Mouse (Mus musculus) hindbrain, embryonic 12.5 days (tissue): ENCODE data around the gene Mad2l1bp. TPM values are rescaled to one million over a fixed set of nuclear protein-coding genes. Genes with fewer than 3 reads are reported as not detected.

Experiments
- ATAC-seq: fragments of 200-750 bp; cut with Nextera tagmentation; 2 replicates; pipeline ENCODE4 v1.8.0; 2017; ENCODE audit warnings: moderate TSS enrichment; ENCODE audit not compliant: low FRiP score
- H3K27ac ChIP-seq: fragments of 300-500 bp; sonication (generic); 2 replicates; pipeline ENCODE4 v1.5.1; 2016; ENCODE audit warnings: mild to moderate bottlenecking
- H3K27me3 ChIP-seq: fragments of 300-500 bp; sonication (generic); 2 replicates; pipeline ENCODE4 v1.6.1; 2016; ENCODE audit warnings: mild to moderate bottlenecking
- H3K36me3 ChIP-seq: fragments of 300-500 bp; sonication (generic); 2 replicates; pipeline ENCODE4 v1.6.1; 2016; ENCODE audit warnings: mild to moderate bottlenecking
- H3K4me1 ChIP-seq: fragments of 300-500 bp; sonication (generic); 2 replicates; pipeline ENCODE4 v1.6.1; 2016
- H3K4me2 ChIP-seq: fragments of 300-500 bp; sonication (generic); replicated peaks from 2 replicates; pipeline ENCODE4 v1.6.1; 2016; ENCODE audit warnings: mild to moderate bottlenecking
- H3K4me3 ChIP-seq: fragments of 300-500 bp; sonication (generic); 2 replicates; pipeline ENCODE4 v1.5.1; 2016; ENCODE audit warnings: mild to moderate bottlenecking
- H3K9ac ChIP-seq: fragments of 300-500 bp; sonication (generic); 2 replicates; pipeline ENCODE4 v1.6.1; 2016; ENCODE audit warnings: mild to moderate bottlenecking, moderate library complexity
- H3K9me3 ChIP-seq: fragments of 300-500 bp; sonication (generic); replicated peaks from 2 replicates; pipeline ENCODE4 v1.6.1; 2016; ENCODE audit warnings: mild to moderate bottlenecking
- WGBS: fragments of 180-500 bp; shearing (Covaris S2); methylation state at CpG from one replicate; pipeline ENCODE4 v1.1.7; 2016; 5-methylcytosine and 5-hydroxymethylcytosine counted together
- polyA plus RNA-seq: library from polyadenylated mRNA; unstranded; fragments of >200 nt; fragmentation: Nextera tagmentation; extraction: Ambion mirVana; gene quantifications from 2 replicates; pipeline ENCODE4 v1.2.1, GENCODE M21; 2016

Gene Mad2l1bp
- polyA plus RNA-seq, 1 experiment from 2014 or later = 27.6 TPM

DNA sequence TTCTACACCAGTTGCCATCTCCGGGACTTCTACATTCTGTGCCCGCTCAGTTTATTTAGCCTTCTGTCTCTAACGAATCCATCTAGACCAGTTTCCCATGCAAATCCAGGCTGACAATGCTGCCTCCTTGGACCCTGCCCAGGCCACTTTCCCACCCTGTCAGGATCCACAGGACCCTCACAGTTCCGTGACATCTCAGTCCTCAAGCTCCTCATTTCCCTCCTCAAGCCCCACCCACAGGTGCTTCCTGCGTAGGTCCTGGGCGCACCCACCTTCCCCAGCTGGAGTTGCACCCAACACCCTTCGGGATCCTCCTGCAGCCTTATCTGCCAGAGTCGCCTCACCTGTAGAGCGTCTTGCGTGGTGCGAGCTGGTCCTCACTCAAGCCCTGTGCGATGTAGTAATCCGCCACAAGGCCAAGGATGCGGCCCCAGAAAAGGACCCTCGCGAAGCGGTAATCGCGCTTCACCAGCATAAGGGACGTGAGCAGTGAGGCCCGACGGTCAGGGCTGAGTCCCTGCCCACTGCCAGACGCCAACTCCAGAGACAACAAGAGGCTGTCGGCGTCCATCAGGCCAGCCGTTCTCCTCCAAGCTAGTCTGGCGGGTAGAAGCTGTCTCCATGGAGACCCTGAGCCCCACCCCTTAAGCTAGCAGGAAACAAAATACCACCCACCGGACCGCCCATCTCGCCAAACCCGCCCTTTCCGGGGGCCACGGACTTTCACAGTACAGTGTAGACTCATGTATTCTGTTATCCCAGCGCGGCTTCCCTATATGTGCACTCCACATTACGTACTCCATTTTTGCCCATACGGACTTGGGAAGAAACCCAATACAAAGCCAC is 9.6 kb downstream of the Mad2l1bp start, which contains the start of gene Rsph9:
Gene Rsph9 (minus strand): TSS at position 639 of the 846 bp plus-strand sequence.
- Histone ChIP-seq H3K27ac (peak within 1 kb of the TSS; percentile 49), H3K4me2 (peak within 1 kb of the TSS; percentile 72), H3K27me3 (no peaks in the 10 kb centered on the region), H3K4me3 (peak within 1 kb of the TSS; percentile 47), H3K4me1 (peaks cover 15% of the 10 kb centered on the region), H3K36me3 (peaks cover 29% of the 10 kb centered on the region), H3K9me3 (no peaks in the 10 kb centered on the region), H3K9ac (peak within 1 kb of the TSS; percentile 64)
- 8% methylated on average over 37 of the region's 37 CpGs for WGBS
- ATAC-seq = peak; percentile 95

DNA sequence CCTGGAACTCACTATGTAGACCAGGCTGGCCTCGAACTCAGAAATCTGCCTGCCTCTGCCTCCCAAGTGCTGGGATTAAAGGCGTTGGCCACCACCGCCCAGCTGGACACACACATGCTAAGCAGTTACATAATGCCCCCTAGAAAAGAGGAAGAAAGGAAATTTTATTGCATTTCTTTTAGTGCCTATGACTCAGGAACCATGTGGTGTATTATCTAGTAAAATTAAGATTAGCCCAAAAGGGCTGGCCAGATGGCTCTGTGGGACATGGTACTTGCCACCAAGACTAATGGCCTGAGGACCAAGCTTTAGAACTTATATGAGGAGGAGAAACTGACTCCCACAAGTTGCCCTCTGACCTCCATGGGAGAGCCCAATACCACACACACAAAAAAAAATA is 13.5 kb downstream of the Mad2l1bp start:
- peaks cover 15% of the 10 kb centered on the region for H3K4me1 ChIP-seq
- no peak overlapping the region for H3K4me3 ChIP-seq
- H3K4me2 ChIP-seq = no peak overlapping the region
- H3K9ac ChIP-seq = no peak overlapping the region
- no peak overlapping the region for H3K27ac ChIP-seq
- 91% methylated on average over 3 of the region's 3 CpGs for WGBS
- ATAC-seq = no peak
- H3K27me3 ChIP-seq = no peaks in the 10 kb centered on the region
- H3K9me3 ChIP-seq = no peaks in the 10 kb centered on the region
- H3K36me3 ChIP-seq = no peaks in the 10 kb centered on the region

DNA sequence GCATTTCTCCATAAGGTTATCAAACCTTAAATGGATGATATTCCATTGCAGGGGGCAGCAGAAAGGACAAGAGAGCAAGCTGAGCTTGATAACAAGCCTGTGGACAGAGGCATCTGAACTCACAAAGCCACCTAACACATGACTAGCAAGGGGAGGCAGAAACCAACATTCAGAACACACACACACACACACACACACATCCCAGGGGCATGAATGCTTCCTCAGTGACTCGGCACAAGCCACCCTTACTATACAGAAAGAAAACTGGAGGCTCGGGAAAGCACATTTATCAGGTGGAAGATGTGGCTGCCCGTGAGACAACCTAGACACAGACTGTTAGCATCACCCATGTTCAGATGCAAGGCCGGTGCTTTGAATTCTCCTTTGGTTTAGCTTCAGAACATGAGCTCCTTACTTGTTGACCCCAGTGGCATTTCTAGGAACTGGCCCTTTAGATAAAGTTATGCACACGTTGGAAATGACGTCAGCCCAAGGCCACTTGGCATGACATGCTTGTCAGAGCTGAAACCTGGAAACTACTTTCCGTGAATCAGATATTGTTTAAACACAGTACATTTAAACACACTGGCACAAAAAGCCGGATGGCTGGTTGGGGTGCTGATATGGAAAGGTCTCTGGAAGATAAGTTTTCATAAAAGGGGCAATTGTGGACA is 14.7 kb downstream of the Mad2l1bp start:
- Histone ChIP-seq H3K27me3 (no peaks in the 10 kb centered on the region), H3K36me3 (no peaks in the 10 kb centered on the region), H3K9me3 (no peaks in the 10 kb centered on the region), H3K4me3 (no peak overlapping the region), H3K27ac (no peak overlapping the region), H3K4me1 (peaks cover 7% of the 10 kb centered on the region), H3K9ac (no peak overlapping the region), H3K4me2 (no peak overlapping the region)
- no peak for ATAC-seq
- 84% methylated on average over 8 of the region's 8 CpGs for WGBS

DNA sequence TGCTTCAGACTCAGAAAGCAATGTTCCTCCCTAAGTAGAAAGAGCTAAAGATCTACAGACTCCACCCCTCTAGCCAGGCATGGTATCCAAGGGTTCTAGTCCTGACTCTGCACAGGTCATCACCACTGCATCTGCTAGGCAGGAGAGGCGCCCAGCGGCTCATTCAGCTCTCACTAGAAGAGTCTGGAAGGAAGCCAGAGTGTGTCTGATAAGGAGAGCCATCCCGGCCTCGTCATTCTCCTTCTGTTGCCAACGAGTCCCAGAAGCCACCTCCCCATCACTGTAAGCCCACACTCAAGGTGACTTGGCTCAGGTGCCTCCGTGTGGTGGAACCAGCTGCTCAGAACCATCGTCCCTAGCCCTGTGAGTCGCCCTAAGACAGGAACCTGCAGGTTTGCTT is 20.5 kb downstream of the Mad2l1bp start:
- no peak overlapping the region for H3K4me3 ChIP-seq
- H3K27ac ChIP-seq = no peak overlapping the region
- no peaks in the 10 kb centered on the region; the same call in 1 of the 2 replicates for H3K4me1 ChIP-seq
- no peak overlapping the region for H3K9ac ChIP-seq
- ATAC-seq = no peak
- H3K9me3 ChIP-seq = no peaks in the 10 kb centered on the region
- peaks cover 28% of the 10 kb centered on the region for H3K36me3 ChIP-seq
- H3K27me3 ChIP-seq = no peaks in the 10 kb centered on the region
- H3K4me2 ChIP-seq = no peak overlapping the region
- WGBS = 76% methylated on average over 8 of the region's 8 CpGs

DNA sequence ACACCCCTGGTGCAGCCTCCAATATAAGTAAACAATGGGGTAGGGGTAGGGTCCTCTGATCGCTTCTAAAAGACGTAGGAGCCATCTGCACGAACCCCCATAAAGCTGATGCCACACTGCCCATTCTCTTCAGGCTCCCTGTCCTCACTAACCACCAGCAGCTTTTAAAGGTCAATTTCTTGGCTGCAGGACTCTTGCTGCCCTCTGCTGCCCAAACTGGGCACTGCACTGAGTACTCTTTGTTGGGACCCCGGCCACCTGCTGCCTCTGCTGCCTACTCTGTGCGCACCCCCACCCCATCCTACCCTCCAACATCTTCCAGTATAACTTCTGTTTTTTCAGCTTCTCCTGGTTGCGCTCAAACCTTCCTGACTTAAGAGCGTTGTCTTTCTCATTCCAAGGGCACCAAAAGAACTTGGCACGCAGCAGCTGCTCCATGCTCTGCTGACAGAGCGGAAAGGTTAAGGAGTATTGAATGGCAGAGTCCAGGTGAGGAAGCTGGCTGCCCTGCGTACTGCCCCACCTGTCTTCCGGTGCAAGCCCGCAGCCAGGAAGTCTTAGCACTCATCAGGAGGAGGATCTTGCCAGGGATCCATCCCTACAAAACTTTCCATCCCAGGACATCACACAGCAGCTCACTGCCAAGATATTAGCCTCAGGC is 21.2 kb downstream of the Mad2l1bp start:
- no peak overlapping the region for H3K9ac ChIP-seq
- ATAC-seq = peak; percentile 61; the same call in 1 of the 2 replicates
- no peaks in the 10 kb centered on the region; the same call in 1 of the 2 replicates for H3K4me1 ChIP-seq
- no peak overlapping the region for H3K27ac ChIP-seq
- 15% methylated on average over 12 of the region's 12 CpGs for whole genome bisulfite sequencing
- no peak overlapping the region for H3K4me3 ChIP-seq
- H3K36me3 ChIP-seq = peaks cover 35% of the 10 kb centered on the region
- H3K9me3 ChIP-seq = no peaks in the 10 kb centered on the region
- no peak overlapping the region for H3K4me2 ChIP-seq
- H3K27me3 ChIP-seq = no peaks in the 10 kb centered on the region

DNA sequence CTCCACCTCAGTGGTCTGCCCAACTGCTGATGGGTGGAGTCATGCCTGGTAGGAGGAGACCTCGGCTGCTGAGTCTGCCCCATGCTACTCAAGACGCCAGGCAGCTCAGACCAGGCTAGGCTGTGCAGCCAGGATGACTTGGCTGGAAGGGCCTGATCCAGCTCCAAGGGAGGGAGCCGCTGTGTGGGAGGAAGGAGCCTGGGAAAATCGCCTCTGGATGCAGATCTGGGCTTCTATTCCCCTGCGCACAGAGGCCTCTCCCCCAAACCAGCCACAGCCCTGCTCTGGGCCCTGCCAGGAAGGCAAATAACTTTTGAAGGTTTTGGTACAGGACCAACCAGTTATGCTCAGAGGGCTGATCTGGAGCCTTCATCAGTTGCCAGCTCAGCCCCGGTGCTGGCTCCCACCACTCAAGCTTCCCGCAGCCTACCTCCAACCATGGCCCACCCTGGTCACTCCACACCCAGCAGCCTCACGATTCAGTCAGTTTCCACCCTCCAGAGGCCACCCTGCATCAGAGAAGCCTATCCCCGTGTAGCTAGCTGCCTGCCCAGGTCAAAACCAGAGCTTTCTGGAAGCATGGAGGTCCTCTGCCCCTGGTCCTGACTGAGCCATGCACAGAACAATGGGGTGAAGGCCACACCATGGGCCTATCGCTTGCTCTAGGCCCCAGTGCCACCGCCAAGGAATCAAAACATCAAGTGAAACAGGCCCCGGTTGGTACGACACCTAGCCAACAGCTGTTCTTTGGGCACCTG is 23.4 kb downstream of the Mad2l1bp start:
- Histone ChIP-seq H3K36me3 (peaks cover 57% of the 10 kb centered on the region), H3K4me1 (no peaks in the 10 kb centered on the region; the same call in 1 of the 2 replicates), H3K9me3 (no peaks in the 10 kb centered on the region), H3K27ac (no peak overlapping the region), H3K4me2 (no peak overlapping the region), H3K27me3 (no peaks in the 10 kb centered on the region), H3K9ac (no peak overlapping the region), H3K4me3 (no peak overlapping the region)
- 82% methylated on average over 13 of the region's 13 CpGs for WGBS
- ATAC-seq = no peak

DNA sequence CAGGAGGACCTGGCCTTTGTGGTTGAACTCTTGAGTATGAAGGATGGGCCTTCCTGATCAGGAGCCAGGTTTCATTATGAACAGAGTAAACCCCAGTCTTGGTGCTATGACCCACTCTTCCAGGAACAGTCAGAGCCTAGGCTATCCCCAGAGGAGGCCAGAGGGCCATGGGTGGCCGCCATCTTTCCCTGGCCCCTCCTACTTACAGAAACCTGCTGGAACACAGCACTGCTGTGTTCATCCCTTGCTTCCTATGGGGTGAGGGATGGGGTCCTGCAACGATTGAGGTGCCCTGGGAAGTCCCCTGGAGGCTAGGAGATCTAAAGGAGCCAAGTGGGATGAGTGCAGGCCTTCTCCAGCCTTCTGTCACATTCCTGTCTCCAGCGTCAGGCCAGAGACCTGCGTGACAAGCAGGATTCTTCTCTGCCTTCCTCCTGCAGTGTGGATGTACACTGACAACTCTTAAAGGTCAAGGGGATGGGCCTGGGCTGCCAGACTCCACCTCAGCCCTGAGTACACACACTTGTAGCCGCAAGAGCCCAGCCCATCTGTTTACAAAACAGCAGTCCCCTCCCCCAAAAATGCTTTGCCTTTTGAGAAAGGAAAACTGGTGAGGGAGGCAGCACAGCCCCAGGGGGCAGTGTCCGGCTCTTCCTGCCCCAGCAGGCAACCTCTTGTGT is 25.4 kb downstream of the Mad2l1bp start:
- Histone ChIP-seq H3K4me1 (no peaks in the 10 kb centered on the region; the same call in 1 of the 2 replicates), H3K9me3 (no peaks in the 10 kb centered on the region), H3K9ac (no peak overlapping the region), H3K36me3 (peaks cover 77% of the 10 kb centered on the region), H3K4me3 (no peak overlapping the region), H3K4me2 (no peak overlapping the region), H3K27me3 (no peaks in the 10 kb centered on the region), H3K27ac (no peak overlapping the region)
- 81% methylated on average over 6 of the region's 6 CpGs for WGBS
- ATAC-seq = no peak

DNA sequence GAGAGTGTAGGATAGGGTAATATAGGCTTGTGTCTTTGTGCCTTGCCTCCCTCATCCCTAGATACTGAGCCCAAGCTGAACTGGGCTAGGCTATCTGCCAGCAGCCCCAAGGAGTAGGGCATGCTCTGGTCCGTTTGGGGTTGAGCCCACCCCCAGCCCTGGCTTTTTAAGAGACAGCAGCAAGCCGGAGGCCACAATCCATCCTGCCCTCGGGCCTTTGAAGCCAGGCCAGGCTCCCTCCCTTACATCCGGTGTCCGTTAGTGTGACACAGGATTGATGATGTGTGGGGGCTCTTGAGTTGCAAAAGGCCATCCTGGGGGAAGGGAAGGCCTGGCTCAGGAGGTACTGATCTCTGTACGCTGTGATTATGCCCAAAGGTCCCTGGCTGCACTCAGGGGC is 26.7 kb downstream of the Mad2l1bp start:
- peaks cover 90% of the 10 kb centered on the region for H3K36me3 ChIP-seq
- H3K27me3 ChIP-seq = no peaks in the 10 kb centered on the region
- H3K4me2 ChIP-seq = no peak overlapping the region
- H3K4me1 ChIP-seq = no peaks in the 10 kb centered on the region
- ATAC-seq = no peak
- H3K4me3 ChIP-seq = no peak overlapping the region
- no peak overlapping the region for H3K27ac ChIP-seq
- WGBS = 86% methylated on average over 6 of the region's 6 CpGs
- H3K9me3 ChIP-seq = no peaks in the 10 kb centered on the region
- no peak overlapping the region; the same call in 1 of the 2 replicates for H3K9ac ChIP-seq

DNA sequence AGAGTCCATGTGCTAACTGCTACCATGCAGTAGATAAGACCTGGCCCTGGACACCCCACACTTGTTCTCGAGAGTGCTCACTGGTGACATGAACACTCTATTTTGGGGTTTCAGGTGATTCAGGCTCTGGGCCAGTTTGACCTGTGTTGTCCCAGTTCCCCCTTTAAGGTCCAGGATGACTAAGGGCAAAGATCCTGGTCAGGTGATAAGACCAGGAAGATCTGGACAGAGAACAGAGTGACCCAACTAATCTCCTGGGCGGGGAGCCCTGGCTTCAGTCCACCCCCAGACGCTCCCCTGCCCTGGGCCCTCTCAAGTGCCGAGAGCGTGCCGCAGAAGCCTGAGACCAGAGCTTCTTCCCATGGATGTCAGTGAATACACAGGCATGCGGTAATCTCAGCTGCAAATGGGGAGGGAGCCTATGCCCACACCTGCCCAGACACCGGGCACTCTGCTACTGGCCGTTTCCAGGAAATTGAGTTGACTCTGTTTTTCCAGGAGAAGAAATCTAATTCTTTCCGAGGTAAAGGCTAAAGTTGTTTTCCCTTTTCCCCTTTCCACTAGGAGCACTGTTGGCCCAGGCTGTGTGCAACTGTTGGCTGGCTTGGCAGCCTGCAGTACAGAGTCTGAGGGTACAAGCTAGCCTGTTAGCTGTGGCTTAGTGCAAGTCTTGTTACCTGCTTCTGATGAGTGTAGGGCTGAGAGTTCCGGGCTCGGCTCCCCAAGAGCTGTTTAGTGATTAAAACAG is 29.2 kb downstream of the Mad2l1bp start:
- Histone ChIP-seq H3K9ac (no peak overlapping the region), H3K27ac (no peak overlapping the region), H3K27me3 (no peaks in the 10 kb centered on the region), H3K9me3 (no peaks in the 10 kb centered on the region), H3K4me2 (no peak overlapping the region), H3K36me3 (peaks cover 88% of the 10 kb centered on the region), H3K4me3 (no peak overlapping the region), H3K4me1 (no peaks in the 10 kb centered on the region)
- WGBS = 91% methylated on average over 12 of the region's 12 CpGs
- ATAC-seq = no peak

DNA sequence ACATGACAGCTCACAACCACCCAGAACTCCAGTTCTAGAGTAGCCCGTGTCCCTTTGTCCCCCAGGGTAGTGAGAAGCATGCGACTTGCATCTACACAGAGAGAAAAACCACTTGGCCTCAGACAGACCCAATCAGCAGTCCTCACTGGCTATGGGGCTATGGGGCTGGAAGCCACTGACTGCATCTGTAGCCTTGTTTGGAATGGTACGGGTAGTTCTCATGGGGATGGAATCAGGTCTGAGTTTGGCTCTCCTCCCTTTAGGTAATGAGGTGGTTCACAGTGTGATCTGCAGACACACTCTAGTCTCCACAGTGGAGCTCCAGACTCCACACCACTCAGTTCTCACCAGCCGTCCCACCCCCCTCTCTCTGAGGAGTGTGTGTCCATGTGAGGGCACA is 30.1 kb downstream of the Mad2l1bp start:
- no peak overlapping the region for H3K27ac ChIP-seq
- no peak overlapping the region for H3K4me3 ChIP-seq
- no peak for ATAC-seq
- H3K9ac ChIP-seq = no peak overlapping the region
- H3K9me3 ChIP-seq = no peaks in the 10 kb centered on the region
- no peaks in the 10 kb centered on the region for H3K4me1 ChIP-seq
- WGBS = 93% methylated on average over 4 of the region's 4 CpGs
- no peaks in the 10 kb centered on the region for H3K27me3 ChIP-seq
- H3K36me3 ChIP-seq = peaks cover 88% of the 10 kb centered on the region
- H3K4me2 ChIP-seq = no peak overlapping the region

DNA sequence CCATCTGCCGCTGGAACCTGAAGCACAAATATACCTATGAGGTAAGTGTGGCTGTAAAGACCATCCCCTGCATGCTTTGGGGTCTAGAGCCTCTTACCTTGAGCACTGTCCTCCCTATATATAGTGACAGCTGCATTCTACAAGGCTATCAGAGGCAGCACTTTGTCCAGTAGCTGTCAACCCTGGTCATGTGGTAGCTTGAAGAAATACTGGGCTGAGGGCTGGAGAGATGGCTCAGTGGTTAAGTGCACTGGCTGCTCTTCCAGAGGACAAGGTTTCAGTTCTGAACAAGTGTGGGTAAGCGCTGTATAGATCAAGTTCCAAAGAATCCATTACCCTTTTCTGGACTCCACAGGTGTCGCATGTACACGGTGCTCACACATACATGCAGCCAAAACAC is 30.6 kb downstream of the Mad2l1bp start:
- H3K9me3 ChIP-seq = no peaks in the 10 kb centered on the region
- H3K9ac ChIP-seq = no peak overlapping the region
- H3K4me3 ChIP-seq = no peak overlapping the region
- 99% methylated on average over 4 of the region's 4 CpGs for WGBS
- H3K4me2 ChIP-seq = no peak overlapping the region
- H3K27ac ChIP-seq = no peak overlapping the region
- H3K4me1 ChIP-seq = no peaks in the 10 kb centered on the region
- no peaks in the 10 kb centered on the region for H3K27me3 ChIP-seq
- no peak for ATAC-seq
- H3K36me3 ChIP-seq = peaks cover 88% of the 10 kb centered on the region
